In genomic region chr1:184731091-184731640, GRCm38 (mm10) we compare ENCODE assay signal across 8 mouse cellular contexts. TPM values are rescaled to one million over a fixed set of nuclear protein-coding genes. Genes with fewer than 3 reads are reported as not detected.
DNase-seq lines count a peak whose midpoint lies in the region; ATAC-seq lines count a peak whose summit lies in the region.

No protein-coding gene starts in this region.

- H3K9ac ChIP-seq in forebrain, embryonic 11.5 days (ENCODE audit: low read length) = peak overlapping the region; percentile 6; the same call in 1 of the 2 replicates
- peak overlapping the region; percentile 80 for H3K9ac ChIP-seq in liver, embryonic 12.5 days

- H3K4me3 ChIP-seq in heart, embryonic 10.5 days = peak overlapping the region; percentile 68
- peak overlapping the region; percentile 48 for H3K4me3 ChIP-seq in forebrain, embryonic 11.5 days (ENCODE audit: low read depth, low read length)
- peak overlapping the region; percentile 71 for H3K4me3 ChIP-seq in liver, embryonic 12.5 days

- no peaks in the 10 kb centered on the region for H3K9me3 ChIP-seq in heart, embryonic 10.5 days
- H3K9me3 ChIP-seq in forebrain, embryonic 11.5 days (ENCODE audit: control insufficient read depth, low read length) = no peaks in the 10 kb centered on the region
- no peaks in the 10 kb centered on the region for H3K9me3 ChIP-seq in liver, embryonic 12.5 days (replicated peaks)

- WGBS in heart, embryonic 10.5 days = 4% methylated on average over 18 of the region's 18 CpGs
- 1% methylated on average over 18 of the region's 18 CpGs for WGBS in forebrain, embryonic 11.5 days
- WGBS in liver, embryonic 12.5 days (ENCODE audit: insufficient replicate concordance) = 13% methylated on average over 18 of the region's 18 CpGs

- DNase-seq in heart, embryonic 10.5 days (ENCODE audit: low spot score) = no peak
- DNase-seq in heart, adult 9 months (ENCODE audit: low spot score in 2 of 2) = no peak
- DNase-seq in 416B (ENCODE audit: low read depth) = peak; percentile 40
- no peak for DNase-seq in forebrain, embryonic 11.5 days (ENCODE audit: low spot score)
- DNase-seq in spleen, postnatal 10 days (ENCODE audit: low spot score in 2 of 2) = no peak
- no peak for DNase-seq in thymus, postnatal 25 days

- H3K4me1 ChIP-seq in heart, embryonic 10.5 days = peaks cover 35% of the 10 kb centered on the region
- H3K4me1 ChIP-seq in forebrain, embryonic 11.5 days (replicated peaks; ENCODE audit: control insufficient read depth, insufficient read depth, low read length) = peaks cover 7% of the 10 kb centered on the region; the same call in 1 of the 2 replicates
- peaks cover 33% of the 10 kb centered on the region for H3K4me1 ChIP-seq in liver, embryonic 12.5 days

- H3K27me3 ChIP-seq in heart, embryonic 10.5 days (ENCODE audit: insufficient read depth, poor library complexity, severe bottlenecking) = peaks cover 94% of the 10 kb centered on the region
- H3K27me3 ChIP-seq in forebrain, embryonic 11.5 days (ENCODE audit: control insufficient read depth, insufficient read depth, low read length) = peaks cover 91% of the 10 kb centered on the region
- peaks cover 99% of the 10 kb centered on the region for H3K27me3 ChIP-seq in liver, embryonic 12.5 days (replicated peaks)

- peak overlapping the region; percentile 95 for H3K4me2 ChIP-seq in forebrain, embryonic 11.5 days (ENCODE audit: low read depth, low read length, severe bottlenecking)
- peak overlapping the region; percentile 97 for H3K4me2 ChIP-seq in liver, embryonic 12.5 days

- ATAC-seq in forebrain, embryonic 11.5 days (replicated peaks; ENCODE audit: low FRiP score) = no peak
- no peak for ATAC-seq in liver, embryonic 12.5 days
- no peak for ATAC-seq in CD4-positive, CD25-positive, alpha-beta regulatory T cell, adult 4 months

- no peaks in the 10 kb centered on the region for H3K36me3 ChIP-seq in heart, embryonic 10.5 days
- no peaks in the 10 kb centered on the region for H3K36me3 ChIP-seq in forebrain, embryonic 11.5 days (ENCODE audit: control insufficient read depth, insufficient read depth, low read length)
- peaks cover 14% of the 10 kb centered on the region for H3K36me3 ChIP-seq in liver, embryonic 12.5 days

- peak overlapping the region; percentile 73 for H3K27ac ChIP-seq in heart, embryonic 10.5 days
- no peak overlapping the region for H3K27ac ChIP-seq in forebrain, embryonic 11.5 days (ENCODE audit: low read depth, low read length)
- H3K27ac ChIP-seq in liver, embryonic 12.5 days = peak overlapping the region; percentile 86

RNA-seq across cellular contexts. Expression of gene Hlx, which starts 1.3 kb away (rescaled TPM):
- polyA plus RNA-seq in heart, embryonic 10.5 days (2016; fragmentation: Nextera tagmentation; extraction: Ambion mirVana) = 3.1 and 19.4 TPM in 2 replicates
- 3.0 and 4.6 TPM in 2 replicates for polyA plus RNA-seq in forebrain, embryonic 11.5 days (2014; fragmentation: Nextera tagmentation; extraction: Ambion mirVana)
- polyA plus RNA-seq in liver, embryonic 12.5 days (2016; fragmentation: Nextera tagmentation; extraction: Ambion mirVana) = 26.5 and 31.2 TPM in 2 replicates
- not detected for polyA plus RNA-seq in CD4-positive, CD25-positive, alpha-beta regulatory T cell, adult 4 months (2017; shearing (Covaris generic))
